Mouse (Mus musculus) erythroblast, embryonic 14.5 days (primary cell): ENCODE data around the gene Tmem109.

Source experiments
- GATA1 ChIP-seq: IDR thresholded peaks from 2 replicates; pipeline ENCODE4 v1.6.1; 2012; ENCODE audit warnings: low read length, inconsistent platforms, mixed read lengths
- TAL1 ChIP-seq: IDR thresholded peaks from 3 replicates; pipeline ENCODE4 v1.6.1; 2012; ENCODE audit warnings: low read length, inconsistent platforms, mixed read lengths

- no peak for TF ChIP-seq GATA1
- TF ChIP-seq TAL1: no peak
These were observed 59.3 kb downstream of the Tmem109 start for GRCm38 (mm10) chr19:10822534-10822933.
